Mouse (Mus musculus): ENCODE measurements around the gene Robo1. TPM values are rescaled to one million over a fixed set of nuclear protein-coding genes. Genes with fewer than 3 reads are reported as not detected.

The Robo1 gene
- polyA plus RNA-seq, 1 experiment from 2014 or later: 26.8 TPM

DNA sequence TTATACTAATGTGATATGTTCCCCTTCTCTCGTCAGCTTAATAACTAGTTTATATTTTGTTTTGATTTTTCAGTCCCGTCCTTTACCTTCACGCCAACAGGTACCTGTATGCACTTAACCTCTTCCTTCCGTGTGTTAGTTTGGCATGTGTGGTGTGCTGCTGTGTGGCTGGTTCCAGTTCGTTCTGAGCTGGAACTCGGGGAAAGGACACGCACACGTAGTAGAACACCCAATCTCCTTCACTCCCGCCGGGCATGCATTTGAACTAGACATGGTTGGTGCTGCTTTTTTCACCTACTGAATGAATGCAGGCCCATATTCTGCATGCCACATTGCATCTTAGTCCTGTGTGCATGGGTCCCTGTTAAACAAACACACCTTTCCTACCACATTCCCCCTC lies 685.5 kb downstream of the Robo1 start:
- no peaks in the 10 kb centered on the region for H3K27me3 ChIP-seq (ENCODE audit: control insufficient read depth, insufficient read depth, low read depth, low read length)
- no peak overlapping the region for H3K4me2 ChIP-seq (ENCODE audit: low read depth, low read length)
- H3K9me3 ChIP-seq (ENCODE audit: control insufficient read depth, low read length): no peaks in the 10 kb centered on the region
- no peak overlapping the region for H3K27ac ChIP-seq (ENCODE audit: low read length)
- H3K36me3 ChIP-seq (ENCODE audit: control insufficient read depth, insufficient read depth, low read length): no peaks in the 10 kb centered on the region; the same call in 1 of the 2 replicates
- WGBS: 48% methylated on average over 10 of the region's 10 CpGs
- no peak overlapping the region for H3K9ac ChIP-seq (ENCODE audit: low read length)
- H3K4me1 ChIP-seq (replicated peaks; ENCODE audit: control insufficient read depth, insufficient read depth, low read length): 0 out of 2 replicates have a peak, but pooled peaks cover 2% of the 10 kb centered on the region
- no peak overlapping the region for H3K4me3 ChIP-seq (ENCODE audit: low read length)
- no peak for ATAC-seq (ENCODE audit: low read depth)

DNA sequence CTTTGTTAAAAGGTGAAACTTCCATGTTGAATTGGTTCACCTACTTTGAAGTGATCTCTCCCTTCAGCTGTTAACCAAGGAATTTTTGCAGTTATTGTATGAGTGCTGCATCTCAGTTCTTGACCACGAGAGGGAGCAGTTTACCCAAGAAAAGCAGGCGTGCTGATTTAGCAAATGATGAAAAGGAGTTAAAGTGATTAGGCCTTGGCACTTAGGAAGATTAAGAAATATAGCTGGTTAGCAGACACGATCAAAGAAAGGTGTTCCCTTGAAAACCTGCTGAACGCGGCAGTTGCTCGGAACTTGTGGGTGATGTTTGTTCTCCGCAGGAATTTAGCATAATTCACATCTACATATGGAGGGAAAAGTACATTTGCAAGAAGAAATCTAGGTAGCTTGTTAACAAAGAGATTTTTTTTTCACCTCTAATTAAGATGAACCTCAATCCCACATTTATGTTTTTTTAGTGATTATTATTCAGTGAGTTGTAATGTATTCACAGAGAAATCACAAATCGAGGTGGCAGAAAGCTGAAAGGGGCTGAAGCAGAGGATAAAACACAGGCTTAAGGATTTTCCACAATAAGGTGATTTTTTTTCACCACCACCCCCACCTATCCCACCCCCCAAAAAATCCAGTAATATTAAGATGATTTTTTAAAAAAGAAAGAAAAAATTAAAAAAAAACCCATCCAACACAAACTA lies 687.3 kb downstream of the Robo1 start:
- Histone ChIP-seq H3K27ac (ENCODE audit: low read length) (no peak overlapping the region), H3K4me1 (replicated peaks; ENCODE audit: control insufficient read depth, insufficient read depth, low read length) (0 out of 2 replicates have a peak, but pooled peaks cover 3% of the 10 kb centered on the region), H3K4me3 (ENCODE audit: low read length) (no peak overlapping the region), H3K9ac (ENCODE audit: low read length) (no peak overlapping the region), H3K36me3 (ENCODE audit: control insufficient read depth, insufficient read depth, low read length) (no peaks in the 10 kb centered on the region; the same call in 1 of the 2 replicates), H3K4me2 (ENCODE audit: low read depth, low read length) (no peak overlapping the region), H3K27me3 (ENCODE audit: control insufficient read depth, insufficient read depth, low read depth, low read length) (no peaks in the 10 kb centered on the region), H3K9me3 (ENCODE audit: control insufficient read depth, low read length) (no peaks in the 10 kb centered on the region)
- ATAC-seq (ENCODE audit: low read depth): no peak
- 25% methylated on average over 8 of the region's 8 CpGs for WGBS

DNA sequence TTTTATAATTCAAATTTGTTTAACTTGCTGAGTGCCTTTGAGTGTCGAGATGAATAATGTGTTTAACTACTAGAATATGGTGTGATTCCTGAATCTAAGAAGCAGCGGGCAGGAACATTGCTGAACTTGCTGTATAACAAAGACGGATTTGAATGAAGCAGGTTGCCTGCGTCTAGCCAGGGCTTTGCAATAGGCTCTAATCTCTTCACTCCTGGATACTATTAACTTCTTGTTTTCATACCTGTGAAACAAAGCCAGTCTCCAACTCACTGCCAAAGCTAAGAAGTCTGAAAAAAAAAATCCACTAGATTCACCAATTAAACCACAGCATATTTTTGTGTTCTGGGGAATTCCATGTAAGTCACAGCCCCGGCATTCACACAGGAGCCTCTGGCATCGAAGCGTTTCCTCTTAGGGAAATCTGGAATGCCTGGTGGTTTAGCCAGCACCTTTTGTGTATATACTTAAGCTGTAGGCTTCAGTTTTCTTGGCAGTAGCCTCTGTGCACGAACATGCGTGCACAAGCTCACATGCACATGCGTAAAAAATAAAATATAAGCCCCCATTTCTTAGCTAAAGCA lies 687.9 kb downstream of the Robo1 start:
- H3K27me3 ChIP-seq (ENCODE audit: control insufficient read depth, insufficient read depth, low read depth, low read length): no peaks in the 10 kb centered on the region
- no peaks in the 10 kb centered on the region for H3K9me3 ChIP-seq (ENCODE audit: control insufficient read depth, low read length)
- WGBS: 60% methylated on average over 10 of the region's 10 CpGs
- ATAC-seq (ENCODE audit: low read depth): no peak
- H3K27ac ChIP-seq (ENCODE audit: low read length): no peak overlapping the region
- H3K4me1 ChIP-seq (replicated peaks; ENCODE audit: control insufficient read depth, insufficient read depth, low read length): 0 out of 2 replicates have a peak, but pooled peaks cover 3% of the 10 kb centered on the region
- no peak overlapping the region for H3K4me3 ChIP-seq (ENCODE audit: low read length)
- H3K4me2 ChIP-seq (ENCODE audit: low read depth, low read length): no peak overlapping the region
- H3K9ac ChIP-seq (ENCODE audit: low read length): no peak overlapping the region
- no peaks in the 10 kb centered on the region; the same call in 1 of the 2 replicates for H3K36me3 ChIP-seq (ENCODE audit: control insufficient read depth, insufficient read depth, low read length)

- Histone ChIP-seq H3K27me3 (ENCODE audit: control insufficient read depth, insufficient read depth, low read depth, low read length) (no peaks in the 10 kb centered on the region), H3K4me2 (ENCODE audit: low read depth, low read length) (no peak overlapping the region), H3K27ac (ENCODE audit: low read length) (no peak overlapping the region), H3K9me3 (ENCODE audit: control insufficient read depth, low read length) (no peaks in the 10 kb centered on the region), H3K9ac (ENCODE audit: low read length) (no peak overlapping the region), H3K36me3 (ENCODE audit: control insufficient read depth, insufficient read depth, low read length) (no peaks in the 10 kb centered on the region), H3K4me3 (ENCODE audit: low read length) (no peak overlapping the region), H3K4me1 (replicated peaks; ENCODE audit: control insufficient read depth, insufficient read depth, low read length) (0 out of 2 replicates have a peak, but pooled peaks cover 3% of the 10 kb centered on the region)
- WGBS: 52% methylated on average over 6 of the region's 6 CpGs
- 0 out of 2 replicates have a peak, but pooled peaks have one; percentile 31 for ATAC-seq (ENCODE audit: low read depth)
Measured at GRCm38 (mm10) chr16:72998677-72999076, 690.6 kb downstream of the Robo1 start.

DNA sequence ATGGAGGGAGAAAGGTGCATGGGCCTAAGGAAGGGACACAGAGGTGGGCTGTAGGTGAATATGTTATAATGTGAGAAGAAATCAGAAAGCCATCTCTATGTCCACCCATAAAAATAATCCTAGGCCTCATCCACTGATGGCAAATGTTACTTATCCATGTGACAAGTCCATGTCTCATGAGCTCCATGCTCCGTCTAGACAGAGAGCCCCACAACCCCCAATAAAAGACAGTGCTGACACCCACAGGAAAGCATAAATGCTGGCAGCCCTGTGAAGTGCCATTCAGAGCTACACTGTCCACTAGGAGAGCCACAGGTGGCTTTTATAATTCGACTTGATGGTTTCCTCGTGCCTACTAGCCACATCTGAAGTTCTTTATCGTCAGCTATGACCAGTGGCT lies 694.6 kb downstream of the Robo1 start:
- Histone ChIP-seq H3K36me3 (ENCODE audit: control insufficient read depth, insufficient read depth, low read length) (peaks cover 5% of the 10 kb centered on the region; the same call in 1 of the 2 replicates), H3K4me1 (replicated peaks; ENCODE audit: control insufficient read depth, insufficient read depth, low read length) (0 out of 2 replicates have a peak, but pooled peaks cover 3% of the 10 kb centered on the region), H3K27ac (ENCODE audit: low read length) (no peak overlapping the region), H3K9ac (ENCODE audit: low read length) (no peak overlapping the region), H3K27me3 (ENCODE audit: control insufficient read depth, insufficient read depth, low read depth, low read length) (no peaks in the 10 kb centered on the region), H3K4me2 (ENCODE audit: low read depth, low read length) (no peak overlapping the region), H3K4me3 (ENCODE audit: low read length) (no peak overlapping the region), H3K9me3 (ENCODE audit: control insufficient read depth, low read length) (no peaks in the 10 kb centered on the region)
- WGBS: 73% methylated on average over 4 of the region's 4 CpGs
- ATAC-seq (ENCODE audit: low read depth): no peak

DNA sequence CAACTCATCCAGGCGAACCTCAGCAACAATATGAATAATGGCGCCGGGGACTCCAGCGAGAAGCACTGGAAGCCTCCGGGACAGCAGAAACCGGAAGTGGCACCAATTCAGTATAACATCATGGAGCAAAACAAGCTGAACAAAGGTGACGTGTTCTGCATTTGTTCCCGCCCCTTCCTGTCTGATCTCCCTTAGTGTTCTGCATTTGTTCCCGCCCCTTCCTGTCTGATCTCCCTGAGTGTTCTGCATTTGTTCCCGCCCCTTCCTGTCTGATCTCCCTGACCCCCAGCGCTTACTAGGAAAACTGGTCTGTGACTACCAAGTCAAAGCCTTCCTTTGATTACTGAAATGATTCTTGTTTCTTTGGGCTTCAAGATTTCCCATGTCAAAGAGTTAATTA lies 696.5 kb downstream of the Robo1 start:
- Histone ChIP-seq H3K36me3 (ENCODE audit: control insufficient read depth, insufficient read depth, low read length) (peaks cover 5% of the 10 kb centered on the region; the same call in 1 of the 2 replicates), H3K9me3 (ENCODE audit: control insufficient read depth, low read length) (no peaks in the 10 kb centered on the region), H3K4me3 (ENCODE audit: low read length) (no peak overlapping the region), H3K9ac (ENCODE audit: low read length) (no peak overlapping the region), H3K27ac (ENCODE audit: low read length) (no peak overlapping the region), H3K4me1 (replicated peaks; ENCODE audit: control insufficient read depth, insufficient read depth, low read length) (no peaks in the 10 kb centered on the region), H3K27me3 (ENCODE audit: control insufficient read depth, insufficient read depth, low read depth, low read length) (no peaks in the 10 kb centered on the region), H3K4me2 (ENCODE audit: low read depth, low read length) (no peak overlapping the region)
- no peak for ATAC-seq (ENCODE audit: low read depth)
- WGBS: 95% methylated on average over 11 of the region's 11 CpGs

- H3K27me3 ChIP-seq (ENCODE audit: control insufficient read depth, insufficient read depth, low read depth, low read length): no peaks in the 10 kb centered on the region
- H3K9me3 ChIP-seq (ENCODE audit: control insufficient read depth, low read length): no peaks in the 10 kb centered on the region
- 78% methylated on average over 4 of the region's 4 CpGs for WGBS
- peaks cover 5% of the 10 kb centered on the region; the same call in 1 of the 2 replicates for H3K36me3 ChIP-seq (ENCODE audit: control insufficient read depth, insufficient read depth, low read length)
- H3K4me3 ChIP-seq (ENCODE audit: low read length): no peak overlapping the region
- no peaks in the 10 kb centered on the region for H3K4me1 ChIP-seq (replicated peaks; ENCODE audit: control insufficient read depth, insufficient read depth, low read length)
- no peak overlapping the region for H3K4me2 ChIP-seq (ENCODE audit: low read depth, low read length)
- H3K27ac ChIP-seq (ENCODE audit: low read length): no peak overlapping the region
- ATAC-seq (ENCODE audit: low read depth): no peak
- no peak overlapping the region for H3K9ac ChIP-seq (ENCODE audit: low read length)
Measured at GRCm38 (mm10) chr16:73005831-73006230, 697.7 kb downstream of the Robo1 start.

DNA sequence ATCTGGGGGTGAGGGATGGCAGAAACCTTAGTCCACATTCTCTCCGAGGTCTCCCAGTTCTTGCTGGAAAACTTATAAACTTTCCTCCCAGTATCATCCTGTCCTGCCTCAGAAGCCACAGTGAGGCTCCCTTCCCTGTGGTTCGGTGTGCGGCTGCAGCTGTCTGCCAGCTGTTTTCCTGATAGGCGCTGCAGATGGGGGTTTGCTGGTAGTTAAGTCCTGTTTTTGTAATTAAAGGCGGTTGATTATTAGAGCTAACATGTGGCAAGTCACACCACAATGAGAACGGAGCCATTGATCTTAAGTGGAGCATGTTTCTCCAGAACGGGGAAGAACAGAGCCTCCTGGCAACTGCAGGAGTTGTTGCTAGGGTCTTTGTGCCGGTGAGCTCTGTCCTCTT lies 699.3 kb downstream of the Robo1 start:
- no peak for ATAC-seq (ENCODE audit: low read depth)
- H3K4me1 ChIP-seq (replicated peaks; ENCODE audit: control insufficient read depth, insufficient read depth, low read length): no peaks in the 10 kb centered on the region
- 53% methylated on average over 8 of the region's 8 CpGs for WGBS
- no peaks in the 10 kb centered on the region for H3K27me3 ChIP-seq (ENCODE audit: control insufficient read depth, insufficient read depth, low read depth, low read length)
- H3K4me2 ChIP-seq (ENCODE audit: low read depth, low read length): no peak overlapping the region
- no peaks in the 10 kb centered on the region for H3K9me3 ChIP-seq (ENCODE audit: control insufficient read depth, low read length)
- no peak overlapping the region for H3K27ac ChIP-seq (ENCODE audit: low read length)
- H3K9ac ChIP-seq (ENCODE audit: low read length): no peak overlapping the region
- peaks cover 5% of the 10 kb centered on the region for H3K36me3 ChIP-seq (ENCODE audit: control insufficient read depth, insufficient read depth, low read length)
- no peak overlapping the region for H3K4me3 ChIP-seq (ENCODE audit: low read length)

DNA sequence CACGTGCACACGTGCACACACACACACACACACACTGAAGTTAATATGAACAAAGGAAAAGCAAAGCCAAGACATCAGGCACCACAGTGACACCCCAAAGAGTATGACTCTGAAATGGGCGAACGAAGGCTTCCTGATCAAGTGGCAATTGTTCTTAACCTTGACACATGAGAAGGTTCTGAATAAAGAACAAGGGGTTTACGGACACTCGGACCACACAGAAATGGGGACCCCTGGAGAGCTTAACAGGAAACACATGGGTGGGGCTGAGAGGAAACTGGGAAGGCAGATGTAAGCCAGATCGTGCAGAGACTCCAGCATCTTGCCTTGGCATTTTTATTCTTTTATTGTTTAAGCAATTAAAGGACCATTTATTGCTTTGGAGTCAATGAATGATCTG lies 703.2 kb downstream of the Robo1 start:
- no peak overlapping the region for H3K4me2 ChIP-seq (ENCODE audit: low read depth, low read length)
- no peak overlapping the region for H3K27ac ChIP-seq (ENCODE audit: low read length)
- 74% methylated on average over 7 of the region's 7 CpGs for WGBS
- 0 out of 2 replicates have a peak, but pooled peaks cover 2% of the 10 kb centered on the region for H3K4me1 ChIP-seq (replicated peaks; ENCODE audit: control insufficient read depth, insufficient read depth, low read length)
- peaks cover 3% of the 10 kb centered on the region; the same call in 1 of the 2 replicates for H3K36me3 ChIP-seq (ENCODE audit: control insufficient read depth, insufficient read depth, low read length)
- no peak for ATAC-seq (ENCODE audit: low read depth)
- no peak overlapping the region for H3K4me3 ChIP-seq (ENCODE audit: low read length)
- H3K9me3 ChIP-seq (ENCODE audit: control insufficient read depth, low read length): no peaks in the 10 kb centered on the region
- no peak overlapping the region for H3K9ac ChIP-seq (ENCODE audit: low read length)
- no peaks in the 10 kb centered on the region for H3K27me3 ChIP-seq (ENCODE audit: control insufficient read depth, insufficient read depth, low read depth, low read length)

Measured in lung, embryonic 16.5 days (tissue).